Mouse (Mus musculus): ENCODE results near the gene Dab1.

The Dab1 gene

DNA sequence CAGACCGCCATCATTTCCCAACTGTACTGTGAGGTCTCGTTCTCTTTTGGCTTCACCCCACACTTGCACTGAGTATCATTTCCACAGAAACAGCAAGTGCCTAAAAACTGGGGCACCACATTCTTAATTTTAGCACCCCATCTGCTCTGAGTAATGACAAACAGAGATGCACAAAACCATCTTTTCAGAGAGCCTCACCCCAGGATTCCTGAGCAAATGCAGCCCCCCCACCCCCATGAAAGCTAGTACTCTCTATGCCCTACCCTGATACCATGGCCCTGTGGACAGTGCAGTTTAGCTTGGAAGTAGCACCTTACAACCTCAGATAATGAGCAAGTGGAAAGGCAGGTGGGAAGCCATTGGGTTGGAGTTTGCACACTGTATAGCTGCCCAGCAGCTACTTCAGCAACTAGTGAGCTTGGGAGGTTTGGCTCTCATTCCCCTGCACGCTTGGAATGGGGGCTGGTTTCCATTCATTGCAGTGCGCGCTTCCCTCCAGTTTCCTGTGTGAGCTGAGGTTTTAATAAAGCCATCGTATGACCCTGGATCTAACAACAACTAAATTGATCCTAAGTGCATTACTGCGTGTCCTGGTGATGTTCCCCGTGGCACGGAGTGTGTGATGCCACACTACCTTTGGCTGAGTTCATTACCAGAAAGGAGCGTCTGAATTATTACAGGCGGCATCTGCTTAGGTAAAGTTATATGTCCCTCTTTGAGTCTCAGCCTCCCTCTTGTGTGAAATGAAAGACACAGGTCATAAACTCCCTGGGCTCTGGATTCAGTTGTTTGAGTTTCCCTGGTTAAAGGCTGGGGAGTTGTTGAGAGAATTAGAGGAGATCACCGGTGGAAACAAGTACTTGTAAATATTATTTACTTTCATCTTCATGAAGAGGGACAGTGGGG is 842.2 kb downstream of the Dab1 start:
- DNase-seq, result no peak

DNA sequence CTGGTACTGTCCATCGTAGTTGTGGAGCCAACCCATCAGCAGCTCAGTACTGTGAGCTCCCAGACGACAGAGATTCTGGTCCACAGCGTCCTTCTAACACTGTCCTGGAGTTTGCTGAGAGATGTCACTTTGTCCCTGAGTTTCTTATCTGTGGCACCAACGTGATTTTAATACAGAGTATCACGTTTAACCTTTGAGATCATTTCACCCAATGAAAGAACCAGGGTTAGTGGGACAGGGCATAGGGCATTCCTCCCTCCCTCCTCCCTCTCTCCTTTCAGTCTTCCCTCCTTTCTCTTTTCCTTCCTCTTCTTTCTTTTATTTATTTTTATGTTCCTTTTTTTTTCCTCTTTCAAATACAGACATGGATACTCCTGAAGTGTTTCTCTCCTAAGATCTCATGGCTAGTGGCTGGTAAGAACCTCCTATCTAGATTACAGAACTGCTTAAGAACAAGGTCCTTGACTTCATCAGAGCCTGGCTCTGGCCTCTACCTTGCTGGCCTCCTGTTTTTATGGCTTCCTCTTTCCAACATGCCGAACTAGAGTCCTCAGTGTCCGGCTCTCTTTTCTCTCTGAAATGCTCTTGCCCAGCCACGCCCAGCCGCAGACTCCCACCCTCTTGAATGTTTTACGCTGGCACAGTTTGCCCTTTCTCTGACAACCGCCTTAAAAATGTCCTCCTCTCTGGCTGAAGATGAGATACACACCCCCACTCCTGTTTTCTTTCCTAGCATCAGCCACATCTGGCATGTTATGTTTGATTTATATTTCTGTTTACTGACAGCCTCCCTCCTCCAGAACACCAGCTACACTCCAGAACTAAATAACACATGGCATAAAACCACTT is 844.0 kb downstream of the Dab1 start:
- no peak for DNase-seq

DNA sequence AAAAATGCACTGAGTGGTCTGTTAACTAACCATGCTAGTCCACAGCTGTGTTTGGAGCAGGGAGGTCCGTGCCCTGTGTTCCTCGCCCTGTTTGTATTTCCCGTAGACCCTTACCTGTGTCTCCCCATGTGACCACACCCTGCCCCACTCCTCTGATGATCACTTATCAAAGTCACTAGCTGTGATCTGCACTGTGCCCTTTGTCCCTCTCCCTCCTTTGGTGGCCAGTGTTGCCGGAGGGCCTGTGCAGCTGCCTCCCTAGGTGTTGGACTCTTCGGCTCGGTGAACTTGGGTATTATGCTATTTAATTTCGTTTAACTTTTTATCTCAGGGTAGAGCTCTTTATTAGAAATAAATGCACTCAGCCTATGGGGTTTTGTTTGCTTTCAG is 844.6 kb downstream of the Dab1 start:
- no peak for DNase-seq

DNA sequence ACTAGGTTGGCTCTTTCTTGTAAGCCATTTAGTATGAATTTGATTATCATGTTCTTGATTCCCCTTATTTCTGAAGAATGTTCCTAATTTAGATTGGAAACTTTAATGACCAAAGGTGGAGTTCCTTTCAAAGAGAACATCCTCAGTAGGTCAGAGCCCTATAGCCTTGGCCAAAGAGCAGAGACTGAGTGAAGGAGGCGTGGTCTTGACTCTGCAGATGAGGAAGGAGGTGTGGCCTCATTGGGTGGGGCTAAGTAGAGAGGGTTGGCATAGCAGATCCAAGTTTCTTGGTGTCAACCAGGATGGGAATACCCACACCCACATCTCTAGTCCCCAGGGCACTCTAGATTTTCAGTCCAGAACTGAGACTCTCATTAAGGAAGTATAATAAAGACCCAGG is 846.4 kb downstream of the Dab1 start:
- no peak for DNase-seq

DNA sequence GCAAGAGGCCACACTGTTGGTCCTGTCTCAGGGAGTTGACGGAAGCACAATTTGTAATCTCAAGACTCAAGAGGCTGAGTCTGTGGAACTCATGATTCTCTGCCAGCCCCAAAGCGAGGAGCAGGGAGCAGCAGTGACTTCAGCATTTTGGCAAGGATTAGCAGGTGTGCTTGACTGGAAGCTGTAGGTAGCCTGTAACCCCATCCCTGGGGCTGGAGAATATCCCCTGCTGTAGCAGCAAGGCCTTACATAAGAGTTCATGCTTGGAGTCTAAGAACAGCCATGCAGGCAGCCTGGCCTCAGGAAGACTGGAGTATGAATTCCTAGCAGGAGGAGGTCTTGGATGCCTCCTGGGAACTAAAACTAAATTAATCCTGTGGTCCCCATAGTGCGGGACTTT is 849.5 kb downstream of the Dab1 start:
- no peak for DNase-seq

DNA sequence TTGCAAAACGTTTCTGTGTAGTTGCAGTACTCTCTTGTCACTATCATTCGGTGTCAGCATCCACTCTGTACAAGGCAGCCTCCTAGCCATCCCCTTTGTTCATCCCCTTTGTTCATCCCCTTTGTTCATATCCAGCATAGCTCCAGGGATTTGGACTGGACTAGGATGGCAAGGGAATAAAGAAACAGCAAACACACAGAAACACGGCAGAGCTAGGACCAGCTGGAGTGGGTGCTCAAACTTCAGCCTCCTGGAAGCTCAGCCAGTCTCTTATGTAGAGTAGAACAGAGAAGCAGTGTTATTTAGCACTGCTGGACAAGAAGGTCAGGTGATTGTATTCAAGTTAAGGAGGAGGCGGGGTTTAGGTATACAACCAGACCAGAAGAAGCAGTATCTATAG is 853.8 kb downstream of the Dab1 start:
- no peak for DNase-seq

DNA sequence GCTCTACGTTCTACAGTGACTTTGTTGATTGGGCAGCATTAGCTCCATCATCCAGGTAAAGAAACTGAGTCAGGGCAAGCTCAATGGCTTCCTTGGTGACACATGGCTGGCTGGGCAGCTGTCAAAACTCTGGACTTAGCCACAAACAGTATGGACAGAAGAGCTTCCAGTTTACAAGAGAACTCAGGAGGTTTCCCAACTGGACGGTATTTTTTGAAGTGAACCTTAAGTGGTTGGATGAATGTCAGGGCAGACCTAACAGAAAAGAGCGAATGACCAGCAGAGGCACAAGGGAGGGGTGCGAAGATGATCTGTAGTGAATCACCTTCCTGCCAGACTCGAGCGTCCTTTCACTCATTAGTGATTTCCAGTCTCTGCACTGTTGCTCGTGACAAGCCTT is 857.7 kb downstream of the Dab1 start:
- no peak for DNase-seq

DNA sequence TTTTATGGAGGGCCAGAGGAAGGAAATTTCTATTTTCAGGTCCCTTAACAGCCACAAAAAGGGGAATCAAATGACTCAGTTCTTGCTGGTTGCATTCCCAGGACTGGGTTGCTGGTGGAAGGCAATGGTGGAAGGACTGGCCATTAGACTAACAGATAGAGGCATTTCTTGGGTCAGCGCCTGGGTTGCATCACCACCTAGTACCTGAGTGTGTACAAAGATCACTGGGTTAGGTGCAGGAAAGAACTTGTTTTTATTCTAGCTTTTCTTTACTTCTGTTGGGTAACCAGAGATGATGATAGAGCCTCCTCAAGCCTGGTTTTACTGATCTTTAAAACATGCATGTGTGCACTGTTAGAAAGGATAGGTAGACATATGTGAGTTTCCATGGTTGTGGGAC is 864.8 kb downstream of the Dab1 start:
- DNase-seq, result no peak

DNA sequence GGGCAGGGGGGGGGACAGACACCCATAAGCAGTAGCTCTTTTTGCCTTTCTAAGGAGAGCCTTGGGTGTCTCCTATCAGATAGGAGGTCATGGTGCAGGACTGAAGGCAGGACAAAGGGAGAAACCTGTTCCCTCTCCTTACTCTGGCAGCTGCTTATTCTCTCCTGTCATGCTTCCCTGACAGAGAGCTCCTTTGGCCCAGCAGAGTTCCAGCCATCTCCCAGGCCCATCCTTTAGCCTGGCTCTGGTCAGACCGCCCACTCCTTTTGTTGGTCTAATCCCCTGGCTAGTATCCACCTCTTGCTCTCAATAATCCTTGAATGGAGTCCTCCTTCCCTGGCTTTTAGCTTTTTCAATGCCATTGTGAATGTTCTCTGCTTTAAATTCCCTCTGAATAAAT is 878.1 kb downstream of the Dab1 start:
- no peak for DNase-seq

DNA sequence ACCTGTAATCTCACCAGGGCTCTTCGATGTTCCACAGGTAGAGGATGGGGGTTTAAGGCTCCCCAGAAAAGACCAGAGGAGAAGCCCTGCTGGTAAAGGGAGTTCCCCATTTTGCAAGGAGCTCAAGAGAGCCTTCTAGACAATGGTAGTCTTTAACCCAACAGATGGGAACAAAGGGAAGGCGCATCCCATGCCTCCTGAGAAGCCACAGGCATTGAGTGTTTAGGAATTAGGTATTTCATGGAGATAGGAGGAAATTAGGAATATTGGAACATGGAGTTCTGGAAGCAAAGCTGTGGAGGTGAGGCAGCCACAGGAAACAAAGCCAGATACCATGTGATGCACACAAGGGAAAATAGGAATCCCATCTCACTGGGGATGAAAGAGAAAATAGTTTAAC is 881.0 kb downstream of the Dab1 start:
- no peak for DNase-seq

DNA sequence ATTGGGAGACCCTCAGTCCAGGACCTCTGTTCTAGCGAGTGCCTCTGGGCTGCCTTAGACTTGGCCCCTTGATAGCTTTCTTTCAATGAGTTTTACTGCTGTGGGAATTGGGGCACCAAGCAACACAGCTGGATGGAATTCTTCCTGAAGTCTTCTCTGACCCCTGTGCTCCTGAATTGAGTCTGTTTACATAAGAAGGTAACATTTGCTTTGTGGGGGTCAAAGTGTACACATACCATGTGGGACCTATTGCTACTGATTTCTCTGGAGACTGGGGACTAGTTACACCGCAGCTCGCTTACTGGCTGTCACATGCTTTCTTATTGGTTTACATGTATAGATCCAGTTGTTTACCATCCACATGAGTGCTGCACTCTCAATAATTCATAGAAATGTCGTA is 881.5 kb downstream of the Dab1 start:
- DNase-seq, result no peak

DNA sequence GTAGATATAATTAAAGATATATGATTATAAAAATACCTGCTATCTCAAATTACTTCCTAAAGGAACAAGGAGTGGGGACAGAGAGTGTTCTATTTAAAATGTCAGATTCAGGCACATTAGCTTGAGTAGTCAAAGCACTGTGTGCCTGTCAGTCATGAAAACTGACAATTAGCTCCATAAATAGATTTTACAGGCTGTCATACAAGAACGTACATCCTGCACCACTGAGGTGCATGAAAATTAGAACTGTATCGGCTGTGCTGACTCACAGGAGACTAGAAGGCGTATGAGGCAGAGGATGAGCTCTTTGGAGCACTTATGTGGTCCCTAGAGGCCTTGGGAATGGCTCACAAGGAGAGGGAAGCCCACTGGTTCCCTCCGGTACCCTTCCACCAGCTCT is 882.1 kb downstream of the Dab1 start:
- no peak for DNase-seq

DNA sequence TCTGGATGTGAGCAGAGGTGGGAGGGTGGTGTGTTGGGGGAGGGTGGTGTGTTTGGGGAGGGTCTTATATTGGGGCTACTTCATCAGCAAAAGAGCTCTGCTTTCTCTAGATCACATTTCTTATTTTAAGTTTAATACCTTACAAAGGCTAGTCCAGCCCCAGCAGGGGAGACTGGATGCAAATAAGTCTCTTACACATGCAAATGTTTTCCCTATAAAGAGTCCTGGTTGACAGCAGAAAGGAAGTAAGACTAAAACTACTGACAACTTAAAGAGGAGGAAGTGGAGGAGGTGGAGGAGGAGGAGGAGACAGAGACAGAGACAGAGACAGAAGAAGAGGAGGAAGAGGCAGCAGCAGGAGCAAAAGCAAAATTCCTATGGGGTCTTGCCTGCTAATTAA is 885.8 kb downstream of the Dab1 start:
- DNase-seq, result no peak

DNA sequence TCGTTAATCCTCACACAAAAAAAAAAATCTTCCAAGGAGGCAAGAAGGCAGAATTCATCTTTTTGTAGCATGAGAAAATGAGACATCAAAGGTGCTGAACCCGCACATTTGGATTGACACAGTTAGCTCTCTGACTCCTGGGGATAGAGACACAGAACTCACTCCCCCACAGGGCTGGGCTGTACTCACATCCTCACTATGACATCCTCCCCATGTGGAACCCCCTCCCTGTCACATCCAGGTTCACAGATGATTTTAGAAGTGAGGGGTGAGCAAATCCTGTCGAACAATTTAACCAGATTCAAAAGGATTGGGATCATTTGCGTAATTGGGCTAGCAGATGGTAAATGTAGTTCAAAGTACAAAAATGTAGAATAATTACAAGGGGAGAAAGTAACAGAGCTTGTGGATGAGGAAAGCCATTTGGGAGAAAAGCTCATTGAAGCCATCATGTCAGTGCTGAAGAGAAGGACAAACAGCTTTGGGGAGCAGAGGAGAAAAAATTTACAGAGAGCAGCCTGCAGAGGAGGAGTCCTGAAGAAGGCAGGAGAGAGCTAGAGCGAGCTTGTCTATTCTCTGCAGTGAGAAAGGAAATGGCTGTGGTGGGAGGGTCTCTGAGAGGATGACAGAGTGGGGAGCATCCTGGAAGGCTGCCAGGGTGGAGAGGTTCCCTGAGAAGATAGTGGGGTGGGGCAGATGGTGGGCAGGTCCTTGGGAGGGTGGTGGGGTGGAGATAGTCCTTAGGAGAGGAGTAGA is 890.2 kb downstream of the Dab1 start:
- no peak for DNase-seq

DNA sequence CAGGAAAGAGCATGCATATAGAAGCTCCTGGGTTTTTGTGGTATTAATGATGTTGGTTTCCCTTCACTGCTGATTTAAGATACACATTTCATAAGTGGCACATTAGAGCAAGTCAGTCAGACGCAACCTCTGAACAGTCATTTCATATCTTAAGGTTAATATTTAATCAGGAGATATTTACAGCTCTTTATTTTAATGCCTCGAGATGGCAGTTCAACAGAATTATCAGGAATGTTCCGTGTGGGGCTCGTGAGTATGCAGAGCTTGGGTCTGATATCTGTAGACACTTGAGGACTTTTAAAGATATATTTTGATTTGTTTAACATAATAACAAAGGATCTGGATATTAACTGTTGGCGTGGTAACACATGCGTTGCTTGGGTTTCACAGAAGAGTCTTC is 892.7 kb downstream of the Dab1 start:
- DNase-seq, result no peak

DNA sequence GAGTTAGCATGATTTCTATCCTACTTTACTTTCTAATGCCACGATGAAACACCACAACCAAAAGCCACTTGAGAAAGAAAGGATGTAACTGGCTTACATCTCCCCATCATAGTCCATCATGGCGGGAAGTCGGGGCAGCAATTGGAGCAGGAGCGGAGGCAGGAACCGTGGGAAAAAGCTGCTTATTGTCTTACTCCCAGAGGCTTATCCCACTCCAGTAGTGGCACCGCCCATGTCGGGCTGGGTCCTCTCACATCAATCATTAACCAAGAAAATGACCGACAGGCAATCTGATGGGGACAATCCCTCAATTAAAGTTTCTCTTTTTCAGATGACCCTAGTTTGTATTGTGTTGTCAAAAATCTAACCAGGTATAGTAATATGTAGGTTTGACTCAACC is 893.4 kb downstream of the Dab1 start:
- DNase-seq, result no peak

DNA sequence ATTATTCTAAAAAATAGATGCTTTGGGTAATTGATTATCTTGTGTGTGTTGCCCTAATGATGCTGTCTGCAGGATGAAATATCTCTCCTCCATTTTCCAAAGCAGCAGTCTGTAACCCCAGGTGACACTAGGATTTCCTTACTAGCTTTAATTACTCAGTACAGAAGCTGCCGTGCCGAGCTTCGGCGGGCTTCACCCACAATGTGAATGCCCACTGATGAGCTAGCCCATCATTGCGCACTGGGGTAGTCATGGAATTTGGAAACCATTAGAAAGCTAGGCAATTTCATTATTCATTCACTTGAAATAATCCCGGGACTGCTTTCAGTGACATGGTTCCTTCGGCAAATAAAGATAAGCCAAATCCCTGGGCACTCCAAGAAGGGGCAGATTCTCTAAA is 894.5 kb downstream of the Dab1 start:
- no peak for DNase-seq

DNA sequence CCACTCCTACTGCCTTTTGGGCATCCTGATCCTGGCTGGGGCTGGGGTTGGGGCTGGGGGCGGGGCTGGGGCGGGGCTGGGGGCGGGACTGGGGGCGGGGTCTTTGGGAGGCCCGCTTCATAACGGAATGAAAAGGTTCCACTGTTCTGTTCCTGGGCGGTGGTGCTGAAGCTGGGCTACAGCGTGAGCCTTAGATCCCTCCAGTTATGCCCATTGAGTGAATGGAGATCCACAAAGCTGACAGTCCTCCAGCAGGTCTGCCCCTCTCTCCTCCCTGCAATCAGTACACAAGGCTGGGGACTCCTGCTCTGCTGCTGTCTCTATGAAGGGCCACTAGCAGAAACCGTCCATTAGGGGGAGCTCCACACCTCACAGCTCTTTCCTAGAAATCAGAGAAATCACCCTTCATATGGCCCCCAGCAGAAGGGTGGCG is 895.4 kb downstream of the Dab1 start:
- DNase-seq, result no peak

DNA sequence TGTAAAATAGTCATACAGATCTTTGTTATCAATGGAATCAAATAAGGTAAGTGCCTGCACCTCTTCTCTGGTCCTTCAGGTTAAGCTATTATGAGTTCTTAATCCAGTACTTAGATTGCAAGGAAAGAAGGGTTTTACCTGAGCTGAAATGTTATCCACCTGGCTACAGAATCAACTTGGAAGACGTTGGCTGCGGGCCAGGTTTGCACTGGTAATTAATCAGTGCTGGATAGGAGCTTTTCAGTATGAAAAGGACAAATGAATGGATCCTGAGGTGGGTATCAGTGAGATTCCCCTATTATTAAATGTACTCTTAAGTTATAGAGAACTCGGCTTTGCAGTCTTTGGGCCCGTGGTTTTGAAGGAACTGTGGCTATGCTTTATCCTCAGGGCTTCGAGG is 896.5 kb downstream of the Dab1 start:
- DNase-seq, result no peak

DNA sequence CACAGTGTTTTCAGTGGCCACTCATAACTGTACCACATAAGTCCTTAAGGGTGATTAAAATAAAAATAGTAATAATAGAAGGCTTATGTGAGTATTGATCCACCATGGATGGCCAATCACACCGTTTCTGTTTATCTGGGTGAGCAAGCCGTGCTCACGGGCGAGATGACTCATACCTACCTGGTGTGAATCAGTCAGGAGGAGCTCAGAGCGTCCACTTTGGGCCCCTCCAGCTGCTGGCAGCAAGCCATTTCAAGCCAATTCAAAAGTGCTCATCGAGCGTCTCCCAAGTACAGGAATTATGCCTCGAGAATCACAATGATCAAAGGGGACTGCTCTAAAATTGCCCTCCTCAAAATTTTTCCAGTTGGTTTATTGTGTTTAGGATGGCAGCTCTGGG is 903.2 kb downstream of the Dab1 start:
- no peak for DNase-seq

DNA sequence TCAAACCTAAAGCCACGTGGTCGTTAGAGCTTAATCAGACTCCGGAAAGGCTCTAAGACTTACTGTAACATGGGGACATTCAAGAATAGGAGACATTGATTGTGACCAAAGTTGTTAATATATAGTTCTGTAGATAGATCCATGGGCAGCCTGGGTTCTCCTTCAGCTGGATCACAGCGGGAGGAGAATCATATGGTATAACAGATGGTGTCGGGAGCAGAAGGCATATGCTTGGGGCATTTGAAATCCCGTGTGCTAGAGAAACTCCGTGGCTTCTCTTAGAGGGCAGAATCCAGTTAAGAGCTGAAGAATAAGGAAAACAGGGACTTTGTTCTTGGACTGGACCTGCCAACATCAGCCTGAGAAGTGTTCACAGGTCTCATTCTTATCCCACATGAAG is 904.6 kb downstream of the Dab1 start:
- DNase-seq, result no peak

DNA sequence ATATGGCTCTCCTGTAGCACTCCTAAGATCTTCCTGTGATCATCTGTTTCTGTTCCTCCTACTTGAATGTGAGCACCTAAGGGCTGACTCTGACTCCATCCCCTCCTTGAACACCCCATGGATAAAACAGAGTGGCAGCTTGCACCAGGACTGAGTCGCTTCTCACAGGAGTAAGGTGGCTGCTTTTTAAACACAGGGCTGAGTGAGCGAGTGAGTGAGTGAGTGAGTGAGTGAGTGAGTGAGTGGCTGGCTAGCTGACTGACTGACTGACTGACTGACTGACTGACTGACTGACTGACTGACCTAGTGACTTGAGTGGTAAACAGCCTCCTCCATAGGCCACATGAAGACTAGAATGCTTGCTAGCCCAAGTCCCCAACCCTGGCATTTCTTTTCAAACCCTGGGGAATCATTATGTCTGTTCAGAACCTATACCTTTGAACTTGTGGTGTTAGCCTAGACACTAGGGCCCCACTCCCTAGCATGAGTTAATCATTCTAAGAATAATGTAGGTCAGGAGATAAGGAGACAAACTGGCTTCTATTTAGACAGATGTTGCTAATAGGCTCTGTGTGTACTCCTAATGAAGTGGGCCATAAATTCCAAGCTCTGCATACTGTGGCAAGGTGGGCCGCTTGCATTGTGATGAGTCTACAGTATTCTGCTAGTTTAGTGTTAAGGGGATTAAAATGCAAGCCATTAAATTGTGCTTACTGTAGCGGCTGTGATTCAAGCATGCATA is 910.9 kb downstream of the Dab1 start:
- DNase-seq, result no peak

DNA sequence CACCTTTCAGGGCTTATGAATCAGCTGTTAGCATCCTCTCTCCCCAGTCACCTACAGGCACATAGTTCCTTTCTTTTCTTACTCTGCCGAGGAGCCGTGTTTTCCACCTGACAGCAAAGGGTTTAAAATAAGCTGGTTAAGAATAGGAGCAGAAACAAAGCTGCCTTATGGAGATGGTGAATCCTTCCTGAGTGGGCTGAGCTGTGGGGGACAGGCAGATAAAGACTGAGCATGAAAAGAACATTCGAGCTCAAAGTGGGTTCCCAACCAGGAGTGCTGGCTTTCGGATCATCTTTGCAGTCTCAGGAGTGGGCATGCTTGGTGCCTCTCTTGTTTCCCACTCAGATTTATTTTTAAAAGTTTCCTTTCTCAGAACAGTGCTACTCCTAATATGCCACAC is 913.7 kb downstream of the Dab1 start:
- no peak for DNase-seq

Data from cerebellum, adult 11 months (tissue).